Mouse (Mus musculus) heart, embryonic 13.5 days (tissue): ENCODE measurements around the gene Rtn4. TPM values are rescaled to one million over a fixed set of nuclear protein-coding genes. Genes with fewer than 3 reads are reported as not detected.
"Not testable (repeated sequence)": the region's sequence is repeated elsewhere in the genome, so short reads cannot be mapped to it uniquely, and the experiment has no call there.

Experiments
- ATAC-seq: fragments of 200-750 bp; cut with Nextera tagmentation; 2 replicates; pipeline ENCODE4 v1.8.0; 2017; ENCODE audit warnings: moderate TSS enrichment; ENCODE audit not compliant: insufficient number of reproducible peaks, low FRiP score, low TSS enrichment; ENCODE audit errors: extremely low read depth
- H3K27ac ChIP-seq: fragments of 300-500 bp; sonication (generic); replicated peaks from 2 replicates; pipeline ENCODE4 v1.5.1; 2015; ENCODE audit warnings: moderate library complexity, mild to moderate bottlenecking, inconsistent platforms
- H3K27me3 ChIP-seq: fragments of 300-500 bp; sonication (generic); replicated peaks from 2 replicates; pipeline ENCODE4 v1.6.1; 2015; ENCODE audit warnings: mild to moderate bottlenecking, inconsistent platforms
- H3K36me3 ChIP-seq: fragments of 300-500 bp; sonication (generic); 2 replicates; pipeline ENCODE4 v1.6.1; 2015; ENCODE audit warnings: mild to moderate bottlenecking, inconsistent platforms
- H3K4me1 ChIP-seq: fragments of 300-500 bp; sonication (generic); 2 replicates; pipeline ENCODE4 v1.6.1; 2015; ENCODE audit warnings: inconsistent platforms
- H3K4me2 ChIP-seq: fragments of 300-500 bp; sonication (generic); 2 replicates; pipeline ENCODE4 v1.6.1; 2015; ENCODE audit warnings: inconsistent platforms, mild to moderate bottlenecking, moderate library complexity
- H3K4me3 ChIP-seq: fragments of 300-500 bp; sonication (generic); 2 replicates; pipeline ENCODE4 v1.5.1; 2015; ENCODE audit warnings: moderate library complexity, mild to moderate bottlenecking, inconsistent platforms
- H3K9ac ChIP-seq: fragments of 300-500 bp; sonication (generic); 2 replicates; pipeline ENCODE4 v1.6.1; 2015; ENCODE audit warnings: inconsistent platforms, mild to moderate bottlenecking, moderate library complexity
- H3K9me3 ChIP-seq: fragments of 300-500 bp; sonication (generic); 2 replicates; pipeline ENCODE4 v1.6.1; 2016; ENCODE audit warnings: inconsistent platforms
- WGBS: fragments of 180-500 bp; shearing (Covaris S2); methylation state at CpG from one replicate; pipeline ENCODE4 v1.1.7; 2015; ENCODE audit warnings: mixed read lengths; 5-methylcytosine and 5-hydroxymethylcytosine counted together
- polyA plus RNA-seq: library from polyadenylated mRNA; unstranded; fragments of >200 nt; fragmentation: Nextera tagmentation; extraction: Ambion mirVana; gene quantifications from 2 replicates; pipeline ENCODE4 v1.2.1, GENCODE M21; 2015

The Rtn4 gene
- polyA plus RNA-seq, result 56.7 and 60.7 TPM in 2 replicates

- peak within 1 kb of the TSS; percentile 78 for H3K4me2 ChIP-seq
- H3K4me3 ChIP-seq, result peak within 1 kb of the TSS; percentile 97
- H3K9me3 ChIP-seq, result no peaks in the 10 kb centered on the region
- peak; percentile 94 for ATAC-seq
- peak within 1 kb of the TSS; percentile 100 for H3K9ac ChIP-seq
- H3K27me3 ChIP-seq, result no peaks in the 10 kb centered on the region
- peaks cover 28% of the 10 kb centered on the region for H3K4me1 ChIP-seq
- H3K27ac ChIP-seq, result peak within 1 kb of the TSS; percentile 99
- under 1% methylated on average over 42 of the region's 43 CpGs for WGBS
- peaks cover 10% of the 10 kb centered on the region for H3K36me3 ChIP-seq
Measured at GRCm38 (mm10) chr11:29692683-29693272, at the start of gene Rtn4. Gene Rtn4, plus strand, starts transcription at chr11:29692947.

- ATAC-seq, result no peak
- 75% methylated on average over 1 of the region's 1 CpGs for WGBS
- no peak overlapping the region for H3K4me2 ChIP-seq
- H3K9me3 ChIP-seq, result no peaks in the 10 kb centered on the region
- no peaks in the 10 kb centered on the region for H3K36me3 ChIP-seq
- H3K4me3 ChIP-seq, result no peak overlapping the region
- H3K27ac ChIP-seq, result no peak overlapping the region
- no peak overlapping the region for H3K9ac ChIP-seq
- peaks cover 22% of the 10 kb centered on the region for H3K4me1 ChIP-seq
- no peaks in the 10 kb centered on the region for H3K27me3 ChIP-seq
Measured at GRCm38 (mm10) chr11:29644421-29644820, 48.3 kb upstream of the Rtn4 start.

GRCm38 (mm10) chr11:29645411-29646066, 47.2 kb upstream of the Rtn4 start:
- Histone ChIP-seq H3K9me3 (no peaks in the 10 kb centered on the region), H3K27me3 (no peaks in the 10 kb centered on the region), H3K36me3 (no peaks in the 10 kb centered on the region), H3K4me2 (no peak overlapping the region), H3K9ac (no peak overlapping the region; the same call in 1 of the 2 replicates), H3K4me1 (peaks cover 22% of the 10 kb centered on the region), H3K27ac (peak overlapping the region; percentile 51), H3K4me3 (no peak overlapping the region)
- WGBS, result 62% methylated on average over 5 of the region's 5 CpGs
- ATAC-seq, result no peak

- H3K36me3 ChIP-seq, result no peaks in the 10 kb centered on the region
- WGBS, result 44% methylated on average over 6 of the region's 6 CpGs
- no peaks in the 10 kb centered on the region for H3K9me3 ChIP-seq
- no peak overlapping the region for H3K27ac ChIP-seq
- H3K9ac ChIP-seq, result no peak overlapping the region
- H3K27me3 ChIP-seq, result no peaks in the 10 kb centered on the region
- H3K4me1 ChIP-seq, result peaks cover 22% of the 10 kb centered on the region
- ATAC-seq, result no peak
- no peak overlapping the region for H3K4me3 ChIP-seq
- no peak overlapping the region; the same call in 1 of the 2 replicates for H3K4me2 ChIP-seq
Measured at GRCm38 (mm10) chr11:29647568-29648319, 45.0 kb upstream of the Rtn4 start.

DNA sequence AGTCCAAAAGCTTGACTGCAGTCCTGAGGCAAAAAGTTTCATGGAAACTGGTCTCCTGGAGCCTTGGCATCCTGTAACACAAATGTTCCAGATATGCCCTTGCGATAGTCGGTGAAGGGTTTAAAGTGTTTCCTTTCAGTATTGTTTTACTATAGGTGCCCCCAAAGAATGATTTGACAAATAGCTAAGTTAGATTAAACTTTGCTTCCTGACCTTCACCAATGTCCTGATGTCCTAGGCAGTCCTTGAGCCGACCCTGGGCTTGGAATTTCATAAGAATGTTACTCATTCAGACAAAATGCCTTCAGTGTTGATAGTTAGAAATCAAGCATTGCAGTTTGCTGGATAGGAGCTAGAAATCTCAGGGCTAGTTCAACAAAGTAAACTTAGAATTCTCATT, 37.4 kb upstream of the Rtn4 start:
- H3K4me2 ChIP-seq, H3K4me1 ChIP-seq, H3K27me3 ChIP-seq, ATAC-seq, H3K9ac ChIP-seq, H3K36me3 ChIP-seq, H3K9me3 ChIP-seq, H3K4me3 ChIP-seq, H3K27ac ChIP-seq: not testable (repeated sequence)
- WGBS, result 80% methylated on average over 3 of the region's 3 CpGs

DNA sequence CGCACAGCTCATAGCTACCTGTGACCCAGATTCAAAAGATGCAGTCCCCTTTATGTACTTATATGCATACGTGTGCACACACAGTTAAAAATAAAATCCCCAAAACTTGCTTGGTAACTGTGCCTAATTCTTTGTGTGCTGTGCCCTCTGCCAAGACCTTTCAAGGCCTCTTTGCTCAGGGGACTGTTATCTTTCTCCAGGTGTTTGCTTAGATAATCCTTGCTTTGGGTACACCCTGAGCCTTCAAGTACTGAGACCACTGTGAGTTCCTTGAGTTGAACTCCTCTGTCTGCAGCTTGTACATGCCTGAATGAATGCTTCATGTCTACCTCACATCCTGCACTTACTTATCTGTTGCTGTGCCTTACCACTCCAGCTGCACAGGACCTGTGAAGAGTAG, 32.0 kb upstream of the Rtn4 start:
- WGBS, result 81% methylated on average over 2 of the region's 2 CpGs
- H3K4me3 ChIP-seq, result no peak overlapping the region

DNA sequence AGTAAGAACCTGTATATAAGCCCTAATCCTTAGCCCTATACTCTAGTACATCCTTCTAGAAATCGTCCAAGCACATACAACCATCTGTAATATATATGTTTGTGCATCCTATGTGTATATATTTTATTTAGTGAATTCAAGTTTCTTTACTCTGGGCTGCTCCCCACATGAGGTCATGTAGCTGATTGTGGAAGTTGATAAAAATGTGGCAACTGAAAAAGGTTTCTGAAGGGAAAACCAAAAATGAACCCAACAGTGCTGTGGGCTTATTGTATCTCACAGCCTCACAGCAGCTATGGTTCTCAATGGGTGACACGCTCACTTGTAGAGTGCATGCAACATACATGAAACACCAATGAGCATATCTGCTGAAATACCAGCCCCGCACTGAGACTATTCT, 25.1 kb upstream of the Rtn4 start:
- Histone ChIP-seq H3K4me1 (no peaks in the 10 kb centered on the region), H3K4me2 (no peak overlapping the region), H3K4me3 (no peak overlapping the region), H3K27ac (no peak overlapping the region), H3K9ac (no peak overlapping the region), H3K27me3 (no peaks in the 10 kb centered on the region), H3K9me3 (no peaks in the 10 kb centered on the region), H3K36me3 (no peaks in the 10 kb centered on the region)
- no peak for ATAC-seq
- WGBS, result 88% methylated on average over 3 of the region's 3 CpGs

More for the DNA sequence above, 32.0 kb upstream of the Rtn4 start:
- no peak for ATAC-seq
- Histone ChIP-seq H3K9me3 (no peaks in the 10 kb centered on the region), H3K4me2 (no peak overlapping the region), H3K9ac (no peak overlapping the region), H3K27me3 (no peaks in the 10 kb centered on the region), H3K27ac (no peak overlapping the region), H3K4me1 (no peaks in the 10 kb centered on the region), H3K36me3 (no peaks in the 10 kb centered on the region)

GRCm38 (mm10) chr11:29669706-29670105, 23.0 kb upstream of the Rtn4 start:
- Histone ChIP-seq H3K36me3 (no peaks in the 10 kb centered on the region), H3K4me2 (no peak overlapping the region), H3K9me3 (no peaks in the 10 kb centered on the region), H3K27ac (no peak overlapping the region), H3K4me3 (no peak overlapping the region), H3K9ac (no peak overlapping the region), H3K4me1 (0 out of 2 replicates have a peak, but pooled peaks cover 5% of the 10 kb centered on the region), H3K27me3 (no peaks in the 10 kb centered on the region)
- WGBS, result 59% methylated on average over 4 of the region's 4 CpGs
- ATAC-seq, result no peak

GRCm38 (mm10) chr11:29673359-29673758, 19.4 kb upstream of the Rtn4 start:
- Histone ChIP-seq H3K9me3 (no peaks in the 10 kb centered on the region), H3K4me1 (0 out of 2 replicates have a peak, but pooled peaks cover 5% of the 10 kb centered on the region), H3K4me2 (no peak overlapping the region), H3K27ac (peak overlapping the region; percentile 39), H3K4me3 (no peak overlapping the region), H3K27me3 (no peaks in the 10 kb centered on the region), H3K9ac (no peak overlapping the region), H3K36me3 (no peaks in the 10 kb centered on the region)
- no peak for ATAC-seq
- 67% methylated on average over 2 of the region's 2 CpGs for WGBS

DNA sequence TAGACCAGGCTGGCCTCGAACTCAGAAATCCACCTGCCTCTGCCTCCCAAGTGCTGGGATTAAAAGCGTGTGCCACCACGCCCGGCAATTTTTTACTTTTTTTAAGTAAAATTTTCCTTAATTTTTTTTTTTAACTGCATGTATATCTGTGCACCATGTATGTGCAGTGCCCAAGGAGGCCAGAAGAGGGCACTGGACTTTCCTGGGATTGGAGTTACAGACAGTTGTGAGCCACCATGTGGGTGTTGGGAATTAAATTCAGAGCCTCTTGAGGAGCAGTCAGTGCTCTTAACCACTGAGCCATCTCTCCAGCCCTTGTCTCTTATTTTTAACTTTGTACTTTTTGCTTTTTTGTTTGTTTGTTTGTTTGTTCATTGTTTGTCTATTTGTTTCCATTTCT, 16.0 kb upstream of the Rtn4 start:
- H3K27ac ChIP-seq, result no peak overlapping the region

GRCm38 (mm10) chr11:29679942-29680341, 12.8 kb upstream of the Rtn4 start:
- no peak for ATAC-seq
- Histone ChIP-seq H3K4me2 (no peak overlapping the region), H3K27me3 (no peaks in the 10 kb centered on the region), H3K9me3 (no peaks in the 10 kb centered on the region), H3K9ac (no peak overlapping the region), H3K4me1 (peaks cover 4% of the 10 kb centered on the region; the same call in 1 of the 2 replicates), H3K4me3 (no peak overlapping the region), H3K36me3 (no peaks in the 10 kb centered on the region), H3K27ac (no peak overlapping the region; the same call in 1 of the 2 replicates)
- 62% methylated on average over 3 of the region's 3 CpGs for WGBS

More for the DNA sequence above, 16.0 kb upstream of the Rtn4 start:
- H3K9me3 ChIP-seq, result no peaks in the 10 kb centered on the region
- peaks cover 9% of the 10 kb centered on the region; the same call in 1 of the 2 replicates for H3K4me1 ChIP-seq
- no peak overlapping the region for H3K9ac ChIP-seq
- no peaks in the 10 kb centered on the region for H3K27me3 ChIP-seq
- ATAC-seq, result no peak
- H3K4me2 ChIP-seq, result no peak overlapping the region
- H3K4me3 ChIP-seq, result no peak overlapping the region
- 90% methylated on average over 4 of the region's 4 CpGs for WGBS
- H3K36me3 ChIP-seq, result no peaks in the 10 kb centered on the region
